Mouse (Mus musculus): ENCODE measurements around the gene Gbp2.

Gbp2 gene

GRCm38 (mm10) chr3:142620111-142620955, at the start of gene Gbp2:
TSS of gene Gbp2 (plus strand) at chr3:142620602.
- in situ Hi-C loops (cut with MboI, MseI), result loop anchor here (5.0 kb wide), 1 partner anchor 128 kb away; the partner anchor contains the start of gene Gbp5

GRCm38 (mm10) chr3:142570738-142571137, 49.7 kb upstream of the Gbp2 start:
- in situ Hi-C loops (cut with MboI, MseI), result no loop called here

- in situ Hi-C loops (cut with MboI, MseI), result no loop called here
Measured at GRCm38 (mm10) chr3:142577108-142577507, 43.3 kb upstream of the Gbp2 start.

- in situ Hi-C loops (cut with MboI, MseI), result no loop called here
Measured at GRCm38 (mm10) chr3:142578342-142578741, 42.1 kb upstream of the Gbp2 start.

- in situ Hi-C loops (cut with MboI, MseI), result no loop called here
Measured at GRCm38 (mm10) chr3:142583067-142583466, 37.3 kb upstream of the Gbp2 start.

- in situ Hi-C loops (cut with MboI, MseI), result no loop called here
Measured at GRCm38 (mm10) chr3:142587386-142587785, 33.0 kb upstream of the Gbp2 start.

- in situ Hi-C loops (cut with MboI, MseI), result no loop called here
Measured at GRCm38 (mm10) chr3:142588888-142589287, 31.5 kb upstream of the Gbp2 start.

- in situ Hi-C loops (cut with MboI, MseI), result no loop called here
Measured at GRCm38 (mm10) chr3:142590431-142591067, 29.9 kb upstream of the Gbp2 start.

GRCm38 (mm10) chr3:142594547-142594946, 25.9 kb upstream of the Gbp2 start, which contains the start of gene Gbp2b:
TSS of gene Gbp2b (plus strand) at chr3:142594847.
- in situ Hi-C loops (cut with MboI, MseI), result no loop called here

GRCm38 (mm10) chr3:142597923-142598322, 22.5 kb upstream of the Gbp2 start:
- in situ Hi-C loops (cut with MboI, MseI), result no loop called here

- in situ Hi-C loops (cut with MboI, MseI), result no loop called here
Measured at GRCm38 (mm10) chr3:142601675-142602074, 18.7 kb upstream of the Gbp2 start.

- in situ Hi-C loops (cut with MboI, MseI), result no loop called here
Measured at GRCm38 (mm10) chr3:142618658-142619057, 1.7 kb upstream of the Gbp2 start.

GRCm38 (mm10) chr3:142619606-142620005, 796 bp upstream of the Gbp2 start:
- in situ Hi-C loops (cut with MboI, MseI), result loop anchor here (5.0 kb wide), 1 partner anchor 127 kb away; the partner anchor contains the start of gene Gbp5

- in situ Hi-C loops (cut with MboI, MseI), result loop anchor here (5.0 kb wide), 1 partner anchor 129 kb away; the partner anchor contains the start of gene Gbp5
Measured at GRCm38 (mm10) chr3:142620956-142621562, 657 bp downstream of the Gbp2 start.

- in situ Hi-C loops (cut with MboI, MseI), result no loop called here
Measured at GRCm38 (mm10) chr3:142630385-142630784, 10.0 kb downstream of the Gbp2 start.

GRCm38 (mm10) chr3:142640201-142640600, 19.8 kb downstream of the Gbp2 start:
- in situ Hi-C loops (cut with MboI, MseI), result loop anchor here (5.0 to 10.0 kb wide), 2 partner anchors 67 to 1365 kb away; no protein-coding TSS in a partner anchor

- in situ Hi-C loops (cut with MboI, MseI), result loop anchor here (10.0 kb wide), 1 partner anchor 1359 kb away; no protein-coding TSS in a partner anchor
Measured at GRCm38 (mm10) chr3:142645949-142646348, 25.5 kb downstream of the Gbp2 start.

GRCm38 (mm10) chr3:142647836-142648235, 27.4 kb downstream of the Gbp2 start:
- in situ Hi-C loops (cut with MboI, MseI), result loop anchor here (10.0 kb wide), 1 partner anchor 1357 kb away; no protein-coding TSS in a partner anchor

GRCm38 (mm10) chr3:142650205-142650604, 29.8 kb downstream of the Gbp2 start:
- in situ Hi-C loops (cut with MboI, MseI), result loop anchor here (25.0 kb wide), 1 partner anchor 363 kb away; no protein-coding TSS in a partner anchor

- in situ Hi-C loops (cut with MboI, MseI), result loop anchor here (25.0 kb wide), 1 partner anchor 377 kb away; no protein-coding TSS in a partner anchor
Measured at GRCm38 (mm10) chr3:142664723-142665122, 44.3 kb downstream of the Gbp2 start.

GRCm38 (mm10) chr3:142674607-142675006, 54.2 kb downstream of the Gbp2 start:
- in situ Hi-C loops (cut with MboI, MseI), result loop anchor here (25.0 kb wide), 1 partner anchor 387 kb away; no protein-coding TSS in a partner anchor
